In genomic region chr13:47135741-47136140, GRCm38 (mm10) we compare ENCODE assay signal across 21 mouse cellular contexts. TPM values are rescaled to one million over a fixed set of nuclear protein-coding genes. Genes with fewer than 3 reads are reported as not detected.
DNase-seq lines count a peak whose midpoint lies in the region; ATAC-seq and TF ChIP-seq lines count a peak whose summit lies in the region.
"Had no signal": no experiment of that assay in that cellular context is flagged by ENCODE, and none has a peak within 500 bp of the region (broad histone marks: within the 10 kb centered on the region; RNA-seq: fewer than 3 reads in every experiment).

No protein-coding gene starts in this region.

- DNase-seq in limb, embryonic 10.5 days (ENCODE audit: low spot score), result no peak
- peak; percentile 81 for DNase-seq in embryonic facial prominence, embryonic 14.5 days (ENCODE audit: low spot score)
- DNase-seq in limb, embryonic 14.5 days (ENCODE audit: low spot score), result peak; percentile 90
- no peak for DNase-seq in c-Kit-positive CD71-positive TER-119-positive erythroid progenitor cells, embryonic 14.5 days (ENCODE audit: low spot score)
- DNase-seq in gastrocnemius, adult 2 months, result no peak
- DNase-seq: adrenal gland, adult 2 months; adrenal gland, postnatal 10 days; adrenal gland, postnatal 25 days; cerebellum, adult 11-12 months; cerebellum, adult 2 months; cerebellum, adult 9-10 months; cerebellum, postnatal 10 days; cerebellum, postnatal 25 days; forebrain, postnatal 0 days had no signal

- no peak overlapping the region for H3K4me2 ChIP-seq in limb, embryonic 12.5 days
- H3K4me2 ChIP-seq in embryonic facial prominence, embryonic 14.5 days (ENCODE audit: low read depth, low read length), result 0 out of 2 replicates have a peak overlapping the region, but pooled peaks have one; percentile 7
- H3K4me2 ChIP-seq in limb, embryonic 14.5 days (replicated peaks; ENCODE audit: low read depth, low read length, severe bottlenecking), result no peak overlapping the region
- H3K4me2 ChIP-seq in kidney, embryonic 15.5 days, result no peak overlapping the region
- H3K4me2 ChIP-seq: embryonic facial prominence, embryonic 15.5 days; forebrain, embryonic 13.5 days; forebrain, embryonic 15.5 days had no signal

- peak overlapping the region; percentile 73 for H3K27ac ChIP-seq in limb, embryonic 12.5 days
- H3K27ac ChIP-seq in limb, embryonic 10.5 days, result no peak overlapping the region
- H3K27ac ChIP-seq in embryonic facial prominence, embryonic 14.5 days (replicated peaks; ENCODE audit: low read depth, low read length), result peak overlapping the region; percentile 67
- peak overlapping the region; percentile 54 for H3K27ac ChIP-seq in embryonic fibroblast, embryonic 13.5 days (ENCODE audit: insufficient read depth, low read length)
- peak overlapping the region; percentile 61 for H3K27ac ChIP-seq in limb, embryonic 14.5 days (replicated peaks; ENCODE audit: low read depth, low read length)
- no peak overlapping the region for H3K27ac ChIP-seq in kidney, embryonic 15.5 days
- H3K27ac ChIP-seq in gastrocnemius, adult 2 months, result no peak overlapping the region
- H3K27ac ChIP-seq: embryonic facial prominence, embryonic 15.5 days; forebrain, embryonic 13.5 days; forebrain, embryonic 15.5 days had no signal

- H3K9me3 ChIP-seq in limb, embryonic 12.5 days, result peaks cover 18% of the 10 kb centered on the region
- no peaks in the 10 kb centered on the region for H3K9me3 ChIP-seq in limb, embryonic 10.5 days (replicated peaks)
- no peaks in the 10 kb centered on the region for H3K9me3 ChIP-seq in embryonic facial prominence, embryonic 14.5 days (ENCODE audit: control insufficient read depth, low read length)
- H3K9me3 ChIP-seq in limb, embryonic 14.5 days (ENCODE audit: control insufficient read depth, low read length), result peaks cover 7% of the 10 kb centered on the region; the same call in 1 of the 2 replicates
- H3K9me3 ChIP-seq in kidney, embryonic 15.5 days (replicated peaks), result no peaks in the 10 kb centered on the region
- H3K9me3 ChIP-seq: embryonic facial prominence, embryonic 15.5 days had no signal

- ATAC-seq in limb, embryonic 12.5 days (ENCODE audit: insufficient number of reproducible peaks, insufficient read depth, low FRiP score, low TSS enrichment, low read depth), result no peak
- 0 out of 2 replicates have a peak, but pooled peaks have one; percentile 30 for ATAC-seq in embryonic facial prominence, embryonic 14.5 days (ENCODE audit: low read depth)
- no peak for ATAC-seq in limb, embryonic 14.5 days (ENCODE audit: low FRiP score, low read depth)
- no peak for ATAC-seq in kidney, embryonic 15.5 days (replicated peaks; ENCODE audit: low FRiP score)
- ATAC-seq: forebrain, embryonic 13.5 days; forebrain, embryonic 15.5 days; forebrain, postnatal 0 days had no signal

- H3K36me3 ChIP-seq in limb, embryonic 12.5 days, result no peaks in the 10 kb centered on the region
- no peaks in the 10 kb centered on the region for H3K36me3 ChIP-seq in limb, embryonic 10.5 days
- no peaks in the 10 kb centered on the region for H3K36me3 ChIP-seq in embryonic facial prominence, embryonic 14.5 days (ENCODE audit: control insufficient read depth, insufficient read depth, low read length)
- no peaks in the 10 kb centered on the region for H3K36me3 ChIP-seq in limb, embryonic 14.5 days (ENCODE audit: control insufficient read depth, insufficient read depth, low read length)
- H3K36me3 ChIP-seq in kidney, embryonic 15.5 days, result no peaks in the 10 kb centered on the region
- H3K36me3 ChIP-seq: embryonic facial prominence, embryonic 15.5 days; forebrain, embryonic 15.5 days had no signal

- H3K27me3 ChIP-seq in limb, embryonic 12.5 days, result no peaks in the 10 kb centered on the region; the same call in 1 of the 2 replicates
- H3K27me3 ChIP-seq in limb, embryonic 10.5 days (ENCODE audit: low read depth, poor library complexity, severe bottlenecking), result no peaks in the 10 kb centered on the region
- H3K27me3 ChIP-seq in embryonic facial prominence, embryonic 14.5 days (replicated peaks; ENCODE audit: control insufficient read depth, insufficient read depth, low read length), result peaks cover 2% of the 10 kb centered on the region; the same call in 1 of the 2 replicates
- H3K27me3 ChIP-seq in limb, embryonic 14.5 days (ENCODE audit: control insufficient read depth, insufficient read depth, low read length), result no peaks in the 10 kb centered on the region
- H3K27me3 ChIP-seq in kidney, embryonic 15.5 days, result no peaks in the 10 kb centered on the region
- H3K27me3 ChIP-seq: embryonic facial prominence, embryonic 15.5 days; forebrain, embryonic 13.5 days; forebrain, embryonic 15.5 days had no signal

- intact Hi-C loops in gastrocnemius, adult 2 months (cut with DNase I), result no loop called here

- H3K9ac ChIP-seq in limb, embryonic 12.5 days (replicated peaks), result no peak overlapping the region
- H3K9ac ChIP-seq in embryonic facial prominence, embryonic 14.5 days (ENCODE audit: low read depth, low read length), result no peak overlapping the region
- no peak overlapping the region for H3K9ac ChIP-seq in limb, embryonic 14.5 days (ENCODE audit: low read depth, low read length, severe bottlenecking)
- no peak overlapping the region for H3K9ac ChIP-seq in kidney, embryonic 15.5 days
- H3K9ac ChIP-seq: embryonic facial prominence, embryonic 15.5 days; forebrain, embryonic 13.5 days; forebrain, embryonic 15.5 days; forebrain, postnatal 0 days had no signal

- TF ChIP-seq POLR2A in embryonic fibroblast, embryonic 13.5 days (IDR thresholded peaks at IDR 0.05; ENCODE audit: low read depth, low read length), result no peak
- no peak for TF ChIP-seq POLR2A in limb, embryonic 14.5 days (IDR thresholded peaks at IDR 0.05; ENCODE audit: borderline replicate concordance, extremely low read depth, insufficient read depth, insufficient read length)

- H3K4me1 ChIP-seq in limb, embryonic 12.5 days (replicated peaks), result no peaks in the 10 kb centered on the region
- H3K4me1 ChIP-seq in limb, embryonic 10.5 days, result no peaks in the 10 kb centered on the region
- no peaks in the 10 kb centered on the region for H3K4me1 ChIP-seq in embryonic facial prominence, embryonic 14.5 days (ENCODE audit: control insufficient read depth, insufficient read depth, low read length)
- H3K4me1 ChIP-seq in embryonic fibroblast, embryonic 13.5 days (ENCODE audit: control insufficient read depth, insufficient read depth, low read length), result peaks cover 2% of the 10 kb centered on the region; the same call in 1 of the 2 replicates
- H3K4me1 ChIP-seq in limb, embryonic 14.5 days (ENCODE audit: control insufficient read depth, insufficient read depth, low read length), result 0 out of 2 replicates have a peak, but pooled peaks cover 2% of the 10 kb centered on the region
- no peaks in the 10 kb centered on the region for H3K4me1 ChIP-seq in kidney, embryonic 15.5 days
- H3K4me1 ChIP-seq: embryonic facial prominence, embryonic 15.5 days; forebrain, embryonic 13.5 days; forebrain, embryonic 15.5 days had no signal

- no peak overlapping the region for H3K4me3 ChIP-seq in limb, embryonic 12.5 days (replicated peaks)
- H3K4me3 ChIP-seq in limb, embryonic 10.5 days, result no peak overlapping the region
- H3K4me3 ChIP-seq in embryonic facial prominence, embryonic 14.5 days (ENCODE audit: low read depth, low read length), result no peak overlapping the region
- H3K4me3 ChIP-seq in embryonic fibroblast, embryonic 13.5 days (ENCODE audit: insufficient read depth, low read length), result no peak overlapping the region
- no peak overlapping the region for H3K4me3 ChIP-seq in limb, embryonic 14.5 days (replicated peaks; ENCODE audit: low read length)
- no peak overlapping the region for H3K4me3 ChIP-seq in kidney, embryonic 15.5 days (replicated peaks)
- H3K4me3 ChIP-seq in gastrocnemius, adult 2 months, result no peak overlapping the region
- H3K4me3 ChIP-seq: embryonic facial prominence, embryonic 15.5 days; forebrain, embryonic 13.5 days; forebrain, embryonic 15.5 days had no signal

- TF ChIP-seq CTCF in embryonic fibroblast, embryonic 13.5 days (IDR thresholded peaks at IDR 0.05; ENCODE audit: borderline replicate concordance, insufficient read depth, low read length), result no peak
- TF ChIP-seq CTCF in gastrocnemius, adult 2 months (IDR thresholded peaks at IDR 0.05), result no peak

- 72% methylated on average over 7 of the region's 7 CpGs for WGBS in limb, embryonic 12.5 days
- WGBS in limb, embryonic 10.5 days, result 88% methylated on average over 7 of the region's 7 CpGs
- WGBS in embryonic facial prominence, embryonic 14.5 days, result 52% methylated on average over 7 of the region's 7 CpGs
- 43% methylated on average over 7 of the region's 7 CpGs for WGBS in limb, embryonic 14.5 days
- WGBS in kidney, embryonic 15.5 days, result 86% methylated on average over 7 of the region's 7 CpGs

RNA-seq across cellular contexts. Expression of gene Rnf144b, which starts 13.3 kb away (rescaled TPM):
- polyA plus RNA-seq in limb, embryonic 12.5 days (2016; fragmentation: Nextera tagmentation; extraction: Ambion mirVana), result 1.0 TPM in 2 replicates
- 0.45 and 0.61 TPM in 2 replicates for polyA plus RNA-seq in limb, embryonic 10.5 days (2016; fragmentation: Nextera tagmentation; extraction: Ambion mirVana)
- 4.9 and 5.3 TPM in 2 replicates for polyA plus RNA-seq in embryonic facial prominence, embryonic 14.5 days (2014; fragmentation: Nextera tagmentation; extraction: Ambion mirVana)
- 1.4 and 1.5 TPM in 2 replicates for polyA plus RNA-seq in embryonic fibroblast, embryonic 13.5 days (2011; ENCODE audit: insufficient read length, low read depth, missing spikeins)
- polyA plus RNA-seq in limb, embryonic 14.5 days (2012; rRNA removed), result 5.7 and 5.9 TPM in 2 replicates
- 5.2 and 5.8 TPM in 2 replicates for polyA plus RNA-seq in limb, embryonic 14.5 days (2014; fragmentation: Nextera tagmentation; extraction: Ambion mirVana)
- 0.69 and 0.71 TPM in 2 replicates for polyA plus RNA-seq in kidney, embryonic 15.5 days (2015; fragmentation: Nextera tagmentation; extraction: Ambion mirVana)
- total RNA-seq in gastrocnemius, adult 2 months (2021), result 10 to 100 TPM; 24.0 to 25.9 TPM
- total RNA-seq: MEL had no signal

RNA-seq across cellular contexts. Expression of gene Dek, which starts 29.7 kb away (rescaled TPM):
- polyA plus RNA-seq in limb, embryonic 12.5 days (2016; fragmentation: Nextera tagmentation; extraction: Ambion mirVana), result 358 and 389 TPM in 2 replicates
- polyA plus RNA-seq in limb, embryonic 10.5 days (2016; fragmentation: Nextera tagmentation; extraction: Ambion mirVana), result 299 and 332 TPM in 2 replicates
- polyA plus RNA-seq in embryonic facial prominence, embryonic 14.5 days (2014; fragmentation: Nextera tagmentation; extraction: Ambion mirVana), result 188 and 208 TPM in 2 replicates
- 85.5 and 157 TPM in 2 replicates for polyA plus RNA-seq in embryonic fibroblast, embryonic 13.5 days (2011; ENCODE audit: insufficient read length, low read depth, missing spikeins)
- polyA plus RNA-seq in limb, embryonic 14.5 days (2012; rRNA removed), result 106 and 126 TPM in 2 replicates
- polyA plus RNA-seq in limb, embryonic 14.5 days (2014; fragmentation: Nextera tagmentation; extraction: Ambion mirVana), result 232 and 260 TPM in 2 replicates
- polyA plus RNA-seq in kidney, embryonic 15.5 days (2015; fragmentation: Nextera tagmentation; extraction: Ambion mirVana), result 286 and 301 TPM in 2 replicates
- total RNA-seq in gastrocnemius, adult 2 months (2021), result 10 to 100 TPM; 34.8 to 35.4 TPM

Comparison
In these comparisons a context has a peak if more than half of its experiments do, and no peak if none do; other contexts are left out.
1. H3K27ac ChIP-seq: peak in limb, embryonic 12.5 days (single experiment), embryonic facial prominence, embryonic 14.5 days (single experiment), embryonic fibroblast, embryonic 13.5 days (single experiment) and limb, embryonic 14.5 days (single experiment); none in limb, embryonic 10.5 days (single experiment), kidney, embryonic 15.5 days (single experiment) and gastrocnemius, adult 2 months (single experiment).
2. DNase-seq: peak in embryonic facial prominence, embryonic 14.5 days (single experiment) and limb, embryonic 14.5 days (single experiment); none in limb, embryonic 10.5 days (single experiment), c-Kit-positive CD71-positive TER-119-positive erythroid progenitor cells, embryonic 14.5 days (single experiment) and gastrocnemius, adult 2 months (single experiment).